Mouse (Mus musculus): ENCODE measurements around the gene Bag6.

- TF ChIP-seq CTCF (IDR thresholded peaks at IDR 0.05; ENCODE audit: control insufficient read depth, insufficient read depth, insufficient read length): no peak
- TF ChIP-seq MAX (IDR thresholded peaks at IDR 0.05): no peak
- no peak for TF ChIP-seq USF1 (IDR thresholded peaks at IDR 0.05; ENCODE audit: low read depth)
Measured at GRCm38 (mm10) chr17:35139269-35139668, 4.3 kb downstream of the Bag6 start.
